Mouse (Mus musculus): ENCODE measurements around the gene Pomt2. TPM values are rescaled to one million over a fixed set of nuclear protein-coding genes. Genes with fewer than 3 reads are reported as not detected.
"Not testable (repeated sequence)": the region's sequence is repeated elsewhere in the genome, so short reads cannot be mapped to it uniquely, and the experiment has no call there.

Pomt2 gene
- polyA plus RNA-seq, 1 experiment from 2014 or later: 17.6 TPM

- Histone ChIP-seq H3K4me3 (ENCODE audit: low read depth, low read length) (no peak overlapping the region), H3K36me3 (ENCODE audit: control insufficient read depth, insufficient read depth, low read length) (no peaks in the 10 kb centered on the region), H3K4me1 (ENCODE audit: control insufficient read depth, insufficient read depth, low read length) (no peaks in the 10 kb centered on the region), H3K9ac (ENCODE audit: low read length) (no peak overlapping the region), H3K9me3 (ENCODE audit: control insufficient read depth, low read length) (no peaks in the 10 kb centered on the region), H3K27ac (ENCODE audit: low read depth, low read length) (no peak overlapping the region), H3K4me2 (ENCODE audit: low read depth) (no peak overlapping the region), H3K27me3 (ENCODE audit: control insufficient read depth, insufficient read depth, low read length) (no peaks in the 10 kb centered on the region)
- no peak for ATAC-seq (ENCODE audit: insufficient read depth, low FRiP score, low TSS enrichment)
- 61% methylated on average over 4 of the region's 4 CpGs for WGBS
- DNase-seq (ENCODE audit: low spot score): no peak
Observed at GRCm38 (mm10) chr12:87157361-87157760, 9.6 kb upstream of the Pomt2 start.

- H3K4me3 ChIP-seq (ENCODE audit: low read depth, low read length): not testable (repeated sequence)
Observed at GRCm38 (mm10) chr12:87154448-87154847, 6.7 kb upstream of the Pomt2 start.

GRCm38 (mm10) chr12:87149471-87149870 is 1.7 kb upstream of the Pomt2 start:
- ATAC-seq (ENCODE audit: insufficient read depth, low FRiP score, low TSS enrichment) (no peak), DNase-seq (ENCODE audit: low spot score) (no peak)
- 98% methylated on average over 5 of the region's 5 CpGs for WGBS
- no peaks in the 10 kb centered on the region; the same call in 1 of the 2 replicates for H3K36me3 ChIP-seq (ENCODE audit: control insufficient read depth, insufficient read depth, low read length)
- H3K4me1 ChIP-seq (ENCODE audit: control insufficient read depth, insufficient read depth, low read length): peaks cover 3% of the 10 kb centered on the region; the same call in 1 of the 2 replicates
- no peaks in the 10 kb centered on the region for H3K9me3 ChIP-seq (ENCODE audit: control insufficient read depth, low read length)
- H3K27me3 ChIP-seq (ENCODE audit: control insufficient read depth, insufficient read depth, low read length): no peaks in the 10 kb centered on the region
- no peak overlapping the region for H3K27ac ChIP-seq (ENCODE audit: low read depth, low read length)
- H3K4me2 ChIP-seq (ENCODE audit: low read depth): no peak overlapping the region
- H3K9ac ChIP-seq (ENCODE audit: low read length): no peak overlapping the region
- no peak overlapping the region for H3K4me3 ChIP-seq (ENCODE audit: low read depth, low read length)

More at GRCm38 (mm10) chr12:87154448-87154847, 6.7 kb upstream of the Pomt2 start:
- H3K4me2 ChIP-seq (ENCODE audit: low read depth); H3K9me3 ChIP-seq (ENCODE audit: control insufficient read depth, low read length); H3K27me3 ChIP-seq (ENCODE audit: control insufficient read depth, insufficient read depth, low read length); H3K4me1 ChIP-seq (ENCODE audit: control insufficient read depth, insufficient read depth, low read length); H3K27ac ChIP-seq (ENCODE audit: low read depth, low read length); H3K36me3 ChIP-seq (ENCODE audit: control insufficient read depth, insufficient read depth, low read length); ATAC-seq (ENCODE audit: insufficient read depth, low FRiP score, low TSS enrichment); H3K9ac ChIP-seq (ENCODE audit: low read length); DNase-seq (ENCODE audit: low spot score): not testable (repeated sequence)
- WGBS: 92% methylated on average over 4 of the region's 4 CpGs

- peak overlapping the region; percentile 49 for H3K4me2 ChIP-seq (ENCODE audit: low read depth)
- peak overlapping the region; percentile 64 for H3K4me3 ChIP-seq (ENCODE audit: low read depth, low read length)
- ATAC-seq (ENCODE audit: insufficient read depth, low FRiP score, low TSS enrichment): no peak; the same call in 1 of the 2 replicates
- H3K27me3 ChIP-seq (ENCODE audit: control insufficient read depth, insufficient read depth, low read length): no peaks in the 10 kb centered on the region
- peak overlapping the region; percentile 83 for H3K27ac ChIP-seq (ENCODE audit: low read depth, low read length)
- peaks cover 3% of the 10 kb centered on the region; the same call in 1 of the 2 replicates for H3K4me1 ChIP-seq (ENCODE audit: control insufficient read depth, insufficient read depth, low read length)
- peak overlapping the region; percentile 57 for H3K9ac ChIP-seq (ENCODE audit: low read length)
- WGBS: 18% methylated on average over 15 of the region's 15 CpGs
- no peaks in the 10 kb centered on the region for H3K9me3 ChIP-seq (ENCODE audit: control insufficient read depth, low read length)
- no peaks in the 10 kb centered on the region; the same call in 1 of the 2 replicates for H3K36me3 ChIP-seq (ENCODE audit: control insufficient read depth, insufficient read depth, low read length)
- no peak for DNase-seq (ENCODE audit: low spot score)
Observed at GRCm38 (mm10) chr12:87148136-87148535, 368 bp upstream of the Pomt2 start.

GRCm38 (mm10) chr12:87146966-87147365 is 802 bp downstream of the Pomt2 start, which contains the start of gene Gstz1:
Gstz1 (plus strand) TSS chr12:87147165.
- Histone ChIP-seq H3K4me3 (ENCODE audit: low read depth, low read length) (peak within 1 kb of the TSS; percentile 64), H3K9ac (ENCODE audit: low read length) (peak within 1 kb of the TSS; percentile 57), H3K4me1 (ENCODE audit: control insufficient read depth, insufficient read depth, low read length) (peaks cover 3% of the 10 kb centered on the region; the same call in 1 of the 2 replicates), H3K4me2 (ENCODE audit: low read depth) (peak within 1 kb of the TSS; percentile 49), H3K36me3 (ENCODE audit: control insufficient read depth, insufficient read depth, low read length) (no peaks in the 10 kb centered on the region; the same call in 1 of the 2 replicates), H3K9me3 (ENCODE audit: control insufficient read depth, low read length) (no peaks in the 10 kb centered on the region), H3K27me3 (ENCODE audit: control insufficient read depth, insufficient read depth, low read length) (no peaks in the 10 kb centered on the region), H3K27ac (ENCODE audit: low read depth, low read length) (peak within 1 kb of the TSS; percentile 83)
- WGBS: under 1% methylated on average over 27 of the region's 27 CpGs
- DNase-seq (ENCODE audit: low spot score) (peak; percentile 91), ATAC-seq (ENCODE audit: insufficient read depth, low FRiP score, low TSS enrichment) (peak; percentile 92)

- Histone ChIP-seq H3K9ac (ENCODE audit: low read length) (no peak overlapping the region), H3K27me3 (ENCODE audit: control insufficient read depth, insufficient read depth, low read length) (no peaks in the 10 kb centered on the region), H3K9me3 (ENCODE audit: control insufficient read depth, low read length) (no peaks in the 10 kb centered on the region), H3K36me3 (ENCODE audit: control insufficient read depth, insufficient read depth, low read length) (no peaks in the 10 kb centered on the region; the same call in 1 of the 2 replicates), H3K4me3 (ENCODE audit: low read depth, low read length) (no peak overlapping the region), H3K4me2 (ENCODE audit: low read depth) (no peak overlapping the region), H3K27ac (ENCODE audit: low read depth, low read length) (no peak overlapping the region), H3K4me1 (ENCODE audit: control insufficient read depth, insufficient read depth, low read length) (no peaks in the 10 kb centered on the region; the same call in 1 of the 2 replicates)
- ATAC-seq (ENCODE audit: insufficient read depth, low FRiP score, low TSS enrichment) (no peak), DNase-seq (ENCODE audit: low spot score) (no peak)
- 73% methylated on average over 2 of the region's 2 CpGs for WGBS
Observed at GRCm38 (mm10) chr12:87142156-87142555, 5.6 kb downstream of the Pomt2 start.

GRCm38 (mm10) chr12:87138768-87139167 is 9.0 kb downstream of the Pomt2 start:
- H3K4me2 ChIP-seq (ENCODE audit: low read depth): no peak overlapping the region
- no peaks in the 10 kb centered on the region for H3K27me3 ChIP-seq (ENCODE audit: control insufficient read depth, insufficient read depth, low read length)
- no peak overlapping the region for H3K9ac ChIP-seq (ENCODE audit: low read length)
- no peak overlapping the region for H3K27ac ChIP-seq (ENCODE audit: low read depth, low read length)
- ATAC-seq (ENCODE audit: insufficient read depth, low FRiP score, low TSS enrichment) (peak; percentile 4; the same call in 1 of the 2 replicates), DNase-seq (ENCODE audit: low spot score) (no peak)
- H3K4me1 ChIP-seq (ENCODE audit: control insufficient read depth, insufficient read depth, low read length): no peaks in the 10 kb centered on the region; the same call in 1 of the 2 replicates
- no peak overlapping the region for H3K4me3 ChIP-seq (ENCODE audit: low read depth, low read length)
- 54% methylated on average over 2 of the region's 2 CpGs for WGBS
- H3K36me3 ChIP-seq (ENCODE audit: control insufficient read depth, insufficient read depth, low read length): no peaks in the 10 kb centered on the region
- no peaks in the 10 kb centered on the region for H3K9me3 ChIP-seq (ENCODE audit: control insufficient read depth, low read length)

- no peaks in the 10 kb centered on the region for H3K36me3 ChIP-seq (ENCODE audit: control insufficient read depth, insufficient read depth, low read length)
- no peaks in the 10 kb centered on the region for H3K27me3 ChIP-seq (ENCODE audit: control insufficient read depth, insufficient read depth, low read length)
- no peak overlapping the region for H3K4me2 ChIP-seq (ENCODE audit: low read depth)
- ATAC-seq (ENCODE audit: insufficient read depth, low FRiP score, low TSS enrichment) (peak; percentile 67), DNase-seq (ENCODE audit: low spot score) (no peak)
- no peaks in the 10 kb centered on the region for H3K9me3 ChIP-seq (ENCODE audit: control insufficient read depth, low read length)
- no peak overlapping the region for H3K4me3 ChIP-seq (ENCODE audit: low read depth, low read length)
- H3K27ac ChIP-seq (ENCODE audit: low read depth, low read length): peak overlapping the region; percentile 53; the same call in 1 of the 2 replicates
- H3K4me1 ChIP-seq (ENCODE audit: control insufficient read depth, insufficient read depth, low read length): no peaks in the 10 kb centered on the region; the same call in 1 of the 2 replicates
- 54% methylated on average over 2 of the region's 2 CpGs for WGBS
- H3K9ac ChIP-seq (ENCODE audit: low read length): no peak overlapping the region
Observed at GRCm38 (mm10) chr12:87138342-87138701, 9.4 kb downstream of the Pomt2 start.
